Mouse (Mus musculus) liver, adult 2 months (tissue): Measurements from ENCODE around the gene Ccn5. TPM values are rescaled to one million over a fixed set of nuclear protein-coding genes. Genes with fewer than 3 reads are reported as not detected.

Source experiments
- DNase-seq: peaks from one replicate; pipeline ENCODE4 v3.0.0-alpha.2; 2011; ENCODE audit warnings: low read depth, low spot score; ENCODE audit errors: extremely low read depth
- H3K27ac ChIP-seq: fragments of 200-500 bp; replicated peaks from 2 replicates; pipeline ENCODE4 v1.5.1; 2012; ENCODE audit warnings: low read depth, mild to moderate bottlenecking, control low read depth, inconsistent platforms, low read length; ENCODE audit not compliant: insufficient read depth
- H3K27me3 ChIP-seq: fragments of 200-500 bp; 2 replicates; pipeline ENCODE4 v1.6.1; 2012; ENCODE audit warnings: mild to moderate bottlenecking, moderate library complexity, low read length, inconsistent platforms; ENCODE audit not compliant: control insufficient read depth, insufficient read depth
- H3K36me3 ChIP-seq: fragments of 200-500 bp; 2 replicates; pipeline ENCODE4 v1.6.1; 2012; ENCODE audit warnings: low read length, inconsistent platforms; ENCODE audit not compliant: control insufficient read depth, insufficient read depth
- H3K4me1 ChIP-seq: fragments of 200-500 bp; 2 replicates; pipeline ENCODE4 v1.6.1; 2011; ENCODE audit warnings: low read length; ENCODE audit not compliant: control insufficient read depth, insufficient read depth
- H3K4me3 ChIP-seq: fragments of 200-500 bp; 2 replicates; pipeline ENCODE4 v1.5.1; 2011; ENCODE audit warnings: low read depth, mild to moderate bottlenecking, control low read depth, low read length, moderate library complexity; ENCODE audit not compliant: insufficient read depth
- H3K79me2 ChIP-seq: fragments of 200-500 bp; 2 replicates; pipeline ENCODE4 v1.6.1; 2012; ENCODE audit warnings: inconsistent platforms, mild to moderate bottlenecking, low read length, moderate library complexity; ENCODE audit not compliant: control insufficient read depth, insufficient read depth
- H3K9ac ChIP-seq: fragments of 200-500 bp; 2 replicates; pipeline ENCODE4 v1.6.1; 2012; ENCODE audit warnings: low read depth, mild to moderate bottlenecking, control low read depth, inconsistent platforms, low read length
- CTCF ChIP-seq: fragments of 200-500 bp; IDR thresholded peaks from 2 replicates; pipeline ENCODE4 v1.5.1; 2011; ENCODE audit warnings: low read depth, low read length, control low read depth
- POLR2A ChIP-seq: fragments of 200-500 bp; IDR thresholded peaks from 2 replicates; pipeline ENCODE4 v1.6.1; 2011; ENCODE audit warnings: low read length, control low read depth; ENCODE audit not compliant: insufficient read depth; ENCODE audit errors: extremely low read depth
- WGBS: fragments of 180-500 bp; shearing (Covaris S2); methylation state at CpG from one replicate; pipeline ENCODE4 v1.1.7; 2018; 5-methylcytosine and 5-hydroxymethylcytosine counted together
- polyA plus RNA-seq: library from polyadenylated mRNA; depleted of rRNA; stranded (reverse); fragments of >200 nt; gene quantifications from 2 replicates; pipeline ENCODE4 v1.2.3, GENCODE M21; 2012; rRNA removed
- total RNA-seq: library from RNA; depleted of rRNA; stranded (reverse); fragments of >200 nt; gene quantifications from 2 replicates; pipeline ENCODE4 v1.2.3, GENCODE M21; 2014; rRNA removed

Ccn5 gene
- total and polyA plus RNA-seq, 2 experiments, result 0.09 to 0.23 TPM

GRCm38 (mm10) chr2:163880891-163881290 lies 60.2 kb downstream of the Ccn5 start:
- no peak overlapping the region for H3K27ac ChIP-seq
- no peak for TF ChIP-seq CTCF
- TF ChIP-seq POLR2A, result no peak
- no peaks in the 10 kb centered on the region for H3K27me3 ChIP-seq
- no peaks in the 10 kb centered on the region for H3K36me3 ChIP-seq
- no peak for DNase-seq
- H3K4me3 ChIP-seq, result no peak overlapping the region
- peaks cover 2% of the 10 kb centered on the region for H3K4me1 ChIP-seq
- H3K9ac ChIP-seq, result no peak overlapping the region
- 81% methylated on average over 6 of the region's 6 CpGs for WGBS
- H3K79me2 ChIP-seq, result no peaks in the 10 kb centered on the region

Other genes with a start within 250 kb of the Ccn5 start
- 9.3 and 9.7 TPM in 2 replicates for gene Ttpal, start 218.5 kb upstream of the Ccn5 start, total RNA-seq
- 8.1 and 12.4 TPM in 2 replicates for gene Ttpal, start 218.5 kb upstream of the Ccn5 start, polyA plus RNA-seq
- 123 TPM in 2 replicates for gene Serinc3, start 175.7 kb upstream of the Ccn5 start, total RNA-seq
- 122 and 124 TPM in 2 replicates for gene Serinc3, start 175.7 kb upstream of the Ccn5 start, polyA plus RNA-seq
- gene Pkig, start 162.5 kb upstream of the Ccn5 start, total RNA-seq, result 13.2 and 17.2 TPM in 2 replicates
- gene Pkig, start 162.5 kb upstream of the Ccn5 start, polyA plus RNA-seq, result 35.0 and 35.2 TPM in 2 replicates
- 1.9 TPM in 2 replicates for gene Ada, start 70.6 kb upstream of the Ccn5 start, total RNA-seq
- 0.73 and 0.80 TPM in 2 replicates for gene Ada, start 70.6 kb upstream of the Ccn5 start, polyA plus RNA-seq
- gene Kcnk15, start 32.8 kb downstream of the Ccn5 start, total RNA-seq, result not detected in 2 replicates
- not detected in 2 replicates for gene Kcnk15, start 32.8 kb downstream of the Ccn5 start, polyA plus RNA-seq
- gene Rims4, start 97.8 kb downstream of the Ccn5 start, total RNA-seq, result 0.09 and 0.20 TPM in 2 replicates
- 0.02 and 0.04 TPM in 2 replicates for gene Rims4, start 97.8 kb downstream of the Ccn5 start, polyA plus RNA-seq
- gene Ywhab, start 174.1 kb downstream of the Ccn5 start, total RNA-seq, result 36.3 and 42.6 TPM in 2 replicates
- gene Ywhab, start 174.1 kb downstream of the Ccn5 start, polyA plus RNA-seq, result 16.9 and 17.2 TPM in 2 replicates
- under 0.01 TPM in 1 of 2 replicates, not detected in the other for gene Pabpc1l, start 204.6 kb downstream of the Ccn5 start, total RNA-seq
- not detected in 2 replicates for gene Pabpc1l, start 204.6 kb downstream of the Ccn5 start, polyA plus RNA-seq
- 10.1 and 13.9 TPM in 2 replicates for gene Stk4, start 249.5 kb downstream of the Ccn5 start, total RNA-seq
- gene Stk4, start 249.5 kb downstream of the Ccn5 start, polyA plus RNA-seq, result 4.7 and 6.3 TPM in 2 replicates